Mouse (Mus musculus): Measurements from ENCODE around the gene Nos1. TPM values are rescaled to one million over a fixed set of nuclear protein-coding genes. Genes with fewer than 3 reads are reported as not detected.
A peak's percentile ranks its signal among the peaks of the same experiment; 100 is the strongest.

Nos1 gene
- total RNA-seq, 2 experiments from 2014 or later, result 71.3 to 76.9 TPM

- no peak overlapping the region for H3K4me3 ChIP-seq
- H3K27ac ChIP-seq, result no peak overlapping the region
- no peak for DNase-seq (ENCODE audit: low spot score in 2 of 2)
- no peak for TF ChIP-seq CTCF (conservative IDR thresholded peaks at IDR 0.05)
Observed at GRCm38 (mm10) chr5:117981943-117982342, 201.1 kb downstream of the Nos1 start.

GRCm38 (mm10) chr5:117986327-117986726, 205.5 kb downstream of the Nos1 start:
- Histone ChIP-seq H3K4me3 (no peak overlapping the region), H3K27ac (no peak overlapping the region)
- no peak for TF ChIP-seq CTCF (conservative IDR thresholded peaks at IDR 0.05)
- no peak for DNase-seq (ENCODE audit: low spot score in 2 of 2)

- no peak for DNase-seq (ENCODE audit: low spot score in 2 of 2)
- H3K4me3 ChIP-seq, result no peak overlapping the region
- H3K27ac ChIP-seq, result no peak overlapping the region; the same call in 1 of the 2 replicates
- TF ChIP-seq CTCF (conservative IDR thresholded peaks at IDR 0.05), result no peak
Observed at GRCm38 (mm10) chr5:117987891-117988290, 207.1 kb downstream of the Nos1 start.

- Histone ChIP-seq H3K4me3 (no peak overlapping the region), H3K27ac (no peak overlapping the region)
- no peak for TF ChIP-seq CTCF (conservative IDR thresholded peaks at IDR 0.05)
- DNase-seq (ENCODE audit: low spot score in 2 of 2), result no peak
Observed at GRCm38 (mm10) chr5:117988367-117988766, 207.5 kb downstream of the Nos1 start.

DNA sequence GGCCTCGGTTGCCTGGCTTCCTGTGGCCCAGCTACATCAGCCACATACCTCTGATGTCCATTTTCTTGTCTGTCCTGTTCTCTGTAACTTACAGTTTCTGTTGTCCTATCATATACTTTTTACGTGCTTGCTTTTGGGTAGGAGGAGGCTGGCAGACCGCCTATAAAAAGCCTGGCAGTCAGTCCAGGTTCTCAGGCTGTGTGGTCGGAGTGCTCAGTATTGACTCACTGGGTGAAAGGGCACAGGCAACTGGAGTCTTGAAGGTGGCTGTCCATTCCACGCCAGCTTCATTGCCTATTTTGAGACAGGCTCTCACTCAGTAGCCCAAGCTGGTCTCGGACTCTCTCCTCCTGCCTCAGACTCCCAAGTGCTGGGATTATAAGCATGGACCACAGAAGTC, 208.9 kb downstream of the Nos1 start:
- no peak for TF ChIP-seq CTCF (conservative IDR thresholded peaks at IDR 0.05)

GRCm38 (mm10) chr5:117990957-117991356, 210.1 kb downstream of the Nos1 start:
- TF ChIP-seq CTCF (conservative IDR thresholded peaks at IDR 0.05), result no peak
- H3K4me3 ChIP-seq, result no peak overlapping the region
- DNase-seq (ENCODE audit: low spot score in 2 of 2), result no peak
- no peak overlapping the region for H3K27ac ChIP-seq

More for the DNA sequence above, 208.9 kb downstream of the Nos1 start:
- DNase-seq (ENCODE audit: low spot score in 2 of 2), result no peak
- Histone ChIP-seq H3K4me3 (no peak overlapping the region), H3K27ac (no peak overlapping the region)

DNA sequence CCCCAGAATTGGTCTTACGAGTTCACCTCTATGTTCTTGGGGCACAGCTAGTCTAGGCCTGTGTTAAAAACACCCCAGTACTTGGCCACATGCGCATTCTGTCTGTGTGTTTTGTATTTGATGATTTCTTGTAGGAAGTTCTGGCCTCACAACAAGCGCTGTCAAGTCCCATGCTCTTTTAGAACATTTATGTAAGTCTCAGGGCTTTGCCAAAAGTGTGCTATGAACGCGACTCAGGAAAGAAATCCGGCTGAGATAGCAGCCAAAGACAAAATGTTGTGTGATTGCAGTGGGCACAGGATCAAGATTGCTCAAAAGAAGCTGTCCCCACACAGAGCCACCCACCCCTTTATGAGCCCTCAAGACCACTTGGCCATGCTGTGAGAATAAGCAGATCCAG, 212.7 kb downstream of the Nos1 start:
- DNase-seq (ENCODE audit: low spot score in 2 of 2), result peak in 1 of 2 experiments; percentile 44
- no peak for TF ChIP-seq CTCF (conservative IDR thresholded peaks at IDR 0.05)

GRCm38 (mm10) chr5:117995372-117995901, 214.6 kb downstream of the Nos1 start:
- Histone ChIP-seq H3K4me3 (no peak overlapping the region), H3K27ac (peak overlapping the region; percentile 48; the same call in 1 of the 2 replicates)
- DNase-seq (ENCODE audit: low spot score in 2 of 2), result no peak
- TF ChIP-seq CTCF (conservative IDR thresholded peaks at IDR 0.05), result no peak

More for the DNA sequence above, 212.7 kb downstream of the Nos1 start:
- Histone ChIP-seq H3K4me3 (no peak overlapping the region), H3K27ac (peak overlapping the region; percentile 44; the same call in 1 of the 2 replicates)

DNA sequence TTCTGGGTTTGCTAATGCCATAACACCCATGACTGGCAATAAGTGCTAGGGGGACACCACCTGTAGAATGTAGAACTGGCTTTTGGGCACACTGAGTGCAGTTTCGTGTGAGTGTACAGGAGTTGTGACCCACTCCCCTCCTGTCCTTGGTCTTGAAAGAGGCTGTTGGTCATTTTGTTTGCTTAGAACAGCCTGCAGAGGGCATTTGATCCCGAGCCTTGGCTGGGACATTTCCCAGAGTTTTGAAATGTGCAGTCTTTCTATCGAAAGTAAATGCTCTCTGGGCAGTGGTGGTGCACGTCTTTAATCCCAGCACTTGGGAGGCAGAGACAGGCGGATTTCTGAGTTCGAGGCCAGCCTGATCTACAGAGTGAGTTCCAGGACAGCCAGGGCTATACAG, 215.1 kb downstream of the Nos1 start:
- DNase-seq (ENCODE audit: low spot score in 2 of 2), result no peak
- no peak overlapping the region for H3K4me3 ChIP-seq
- H3K27ac ChIP-seq, result peak overlapping the region; percentile 48; the same call in 1 of the 2 replicates
- no peak for TF ChIP-seq CTCF (conservative IDR thresholded peaks at IDR 0.05)

DNA sequence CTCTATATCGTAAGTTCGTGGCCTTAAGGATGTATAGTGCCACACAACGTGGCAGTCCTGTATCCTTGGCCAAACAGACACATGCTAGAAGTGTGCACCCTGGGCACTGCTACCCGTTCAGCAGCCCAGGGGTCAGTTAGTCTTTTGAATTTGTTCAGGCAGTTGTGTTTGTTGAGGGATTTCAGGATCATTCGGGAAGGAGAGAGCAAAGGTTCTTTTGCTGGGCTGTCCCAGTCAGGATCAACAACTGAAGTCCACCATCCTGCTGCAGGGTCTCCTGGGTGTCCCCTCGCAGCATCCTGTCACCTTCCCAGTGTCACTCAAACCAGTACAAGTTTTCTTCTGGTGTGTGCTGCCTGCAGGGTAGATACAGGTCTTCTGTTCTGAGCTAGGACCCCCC, 215.7 kb downstream of the Nos1 start:
- Histone ChIP-seq H3K27ac (peak overlapping the region; percentile 40; the same call in 1 of the 2 replicates), H3K4me3 (no peak overlapping the region)
- no peak for TF ChIP-seq CTCF (conservative IDR thresholded peaks at IDR 0.05)
- no peak for DNase-seq (ENCODE audit: low spot score in 2 of 2)

GRCm38 (mm10) chr5:117997434-117997970, 216.7 kb downstream of the Nos1 start:
- peak overlapping the region; percentile 78; the same call in 1 of the 2 replicates for H3K27ac ChIP-seq
- no peak for TF ChIP-seq CTCF (conservative IDR thresholded peaks at IDR 0.05)
- DNase-seq (ENCODE audit: low spot score in 2 of 2), result no peak
- no peak overlapping the region for H3K4me3 ChIP-seq

DNA sequence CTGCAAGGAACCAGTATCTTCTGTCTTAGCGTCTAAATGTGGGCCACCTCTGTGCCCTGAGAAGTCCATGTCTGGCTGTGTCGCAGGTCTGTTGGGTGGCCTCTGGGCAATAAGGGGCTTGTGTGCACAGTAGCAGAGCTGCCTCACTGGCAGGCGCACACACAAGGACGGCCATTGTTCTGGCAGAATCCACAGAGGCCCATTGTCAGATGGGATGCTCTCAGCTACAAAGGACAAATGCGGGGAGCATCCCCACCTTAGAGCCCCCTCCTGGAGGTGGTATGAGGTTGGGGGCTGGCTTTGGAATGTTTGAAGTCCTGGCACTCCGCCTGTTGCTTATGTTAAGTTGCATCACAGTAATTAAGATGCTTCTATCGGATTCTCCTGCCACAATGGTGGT, 218.2 kb downstream of the Nos1 start:
- no peak for DNase-seq (ENCODE audit: low spot score in 2 of 2)
- TF ChIP-seq CTCF (conservative IDR thresholded peaks at IDR 0.05), result no peak
- H3K27ac ChIP-seq, result peak overlapping the region; percentile 78
- H3K4me3 ChIP-seq, result no peak overlapping the region

DNA sequence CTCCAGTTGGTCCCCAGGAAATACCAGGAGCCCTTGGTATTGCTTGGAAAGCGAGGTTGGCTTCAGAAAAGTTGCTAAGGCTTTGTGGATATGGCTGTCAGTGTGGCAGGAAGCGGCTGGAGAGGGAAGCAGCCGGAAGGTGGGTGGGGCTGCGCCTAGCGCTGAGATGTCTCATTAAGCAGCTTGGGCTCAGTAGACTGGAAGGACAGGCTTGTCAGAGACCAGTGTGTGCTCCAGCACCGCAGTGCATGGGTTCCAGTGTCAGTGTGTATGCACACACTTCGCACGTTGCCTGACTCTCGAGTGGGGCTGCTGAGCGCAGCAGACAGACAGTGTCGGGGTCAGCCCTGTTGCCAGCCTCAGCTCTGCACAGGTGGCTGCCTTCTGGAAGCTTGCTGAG, 218.8 kb downstream of the Nos1 start:
- no peak for TF ChIP-seq CTCF (conservative IDR thresholded peaks at IDR 0.05)
- H3K27ac ChIP-seq, result peak overlapping the region; percentile 78
- DNase-seq (ENCODE audit: low spot score in 2 of 2), result peak; percentile 51 to 62
- no peak overlapping the region for H3K4me3 ChIP-seq

GRCm38 (mm10) chr5:118002059-118002458, 221.2 kb downstream of the Nos1 start:
- DNase-seq (ENCODE audit: low spot score in 2 of 2), result peak; percentile 51 to 72
- Histone ChIP-seq H3K4me3 (no peak overlapping the region), H3K27ac (peak overlapping the region; percentile 11; the same call in 1 of the 2 replicates)
- peak; percentile 95 for TF ChIP-seq CTCF (conservative IDR thresholded peaks at IDR 0.05)

All from layer of hippocampus, adult 2 months (tissue).